Mouse (Mus musculus) ES-Bruce4 (cell line): Measurements from ENCODE around the gene Dph3. TPM values are rescaled to one million over a fixed set of nuclear protein-coding genes. Genes with fewer than 3 reads are reported as not detected.
A peak's percentile ranks its signal among the peaks of the same experiment; 100 is the strongest.
"Not testable (repeated sequence)": the region's sequence is repeated elsewhere in the genome, so short reads cannot be mapped to it uniquely, and the experiment has no call there.

Experiments
- H3K27ac ChIP-seq: 2 replicates; pipeline ENCODE4 v1.5.1; 2012; ENCODE audit warnings: low read length, inconsistent platforms; ENCODE audit not compliant: insufficient read depth
- H3K27me3 ChIP-seq: 2 replicates; pipeline ENCODE4 v1.6.1; 2012; ENCODE audit warnings: mild to moderate bottlenecking, low read length, inconsistent platforms; ENCODE audit not compliant: control insufficient read depth, poor library complexity, insufficient read depth, severe bottlenecking
- H3K36me3 ChIP-seq: 2 replicates; pipeline ENCODE4 v1.6.1; 2012; ENCODE audit warnings: inconsistent platforms, mild to moderate bottlenecking, low read length, moderate library complexity; ENCODE audit not compliant: control insufficient read depth, poor library complexity, insufficient read depth, severe bottlenecking
- H3K4me1 ChIP-seq: one replicate; pipeline ENCODE4 v1.8.1; 2011; ENCODE audit warnings: low read length; ENCODE audit not compliant: control insufficient read depth, insufficient read depth
- H3K4me3 ChIP-seq: 2 replicates; pipeline ENCODE4 v1.5.1; 2011; ENCODE audit warnings: low read depth, mild to moderate bottlenecking, low read length
- H3K9ac ChIP-seq: 2 replicates; pipeline ENCODE4 v1.6.1; 2012; ENCODE audit warnings: low read depth, mild to moderate bottlenecking, inconsistent platforms; ENCODE audit not compliant: poor library complexity, severe bottlenecking
- H3K9me3 ChIP-seq: replicated peaks from 2 replicates; pipeline ENCODE4 v1.6.1; 2012; ENCODE audit warnings: mild to moderate bottlenecking, low read length, inconsistent platforms; ENCODE audit not compliant: control insufficient read depth, poor library complexity, insufficient read depth, severe bottlenecking
- CTCF ChIP-seq: IDR thresholded peaks from one replicate; pipeline ENCODE4 v1.8.1; 2011; ENCODE audit warnings: low read depth, low read length
- EP300 ChIP-seq: IDR thresholded peaks from 2 replicates; pipeline ENCODE4 v1.6.1; 2011; ENCODE audit warnings: low read depth, low read length; ENCODE audit not compliant: insufficient read depth
- POLR2A ChIP-seq: IDR thresholded peaks from one replicate; pipeline ENCODE4 v1.8.1; 2011; ENCODE audit warnings: low read length; ENCODE audit not compliant: insufficient read depth
- polyA plus RNA-seq: library from polyadenylated mRNA; stranded (reverse); fragments of >200 nt; gene quantifications from 2 replicates; pipeline ENCODE4 v1.2.4, GENCODE M21; 2011; ENCODE audit warnings: low read depth; ENCODE audit not compliant: missing spikeins, insufficient read depth, insufficient read length

The Dph3 gene
- polyA plus RNA-seq: 55.0 and 58.7 TPM in 2 replicates

GRCm38 (mm10) chr14:32085486-32086201, at the start of gene Dph3:
Gene Dph3 (minus strand): TSS chr14:32085729.
- TF ChIP-seq CTCF (peak; percentile 27), EP300 (no peak)
- H3K36me3 ChIP-seq: peaks cover 20% of the 10 kb centered on the region
- peak within 1 kb of the TSS; percentile 94 for H3K4me3 ChIP-seq
- no peaks in the 10 kb centered on the region for H3K27me3 ChIP-seq
- H3K9ac ChIP-seq: peak within 1 kb of the TSS; percentile 79
- H3K9me3 ChIP-seq: no peaks in the 10 kb centered on the region
- peak within 1 kb of the TSS; percentile 89 for H3K27ac ChIP-seq
- H3K4me1 ChIP-seq: no peaks in the 10 kb centered on the region

GRCm38 (mm10) chr14:32134293-32134692, 48.8 kb upstream of the Dph3 start:
- no peaks in the 10 kb centered on the region for H3K36me3 ChIP-seq

GRCm38 (mm10) chr14:32131836-32132235, 46.3 kb upstream of the Dph3 start:
- Histone ChIP-seq H3K4me1 (peaks cover 3% of the 10 kb centered on the region), H3K9me3 (no peaks in the 10 kb centered on the region), H3K36me3 (no peaks in the 10 kb centered on the region), H3K27me3 (no peaks in the 10 kb centered on the region), H3K4me3 (no peak overlapping the region), H3K9ac (no peak overlapping the region), H3K27ac (no peak overlapping the region)
- TF ChIP-seq CTCF: no peak

More at GRCm38 (mm10) chr14:32134293-32134692, 48.8 kb upstream of the Dph3 start:
- no peak for TF ChIP-seq EP300
- no peak for TF ChIP-seq POLR2A
- no peak for TF ChIP-seq CTCF
- Histone ChIP-seq H3K4me1 (peaks cover 3% of the 10 kb centered on the region), H3K27me3 (no peaks in the 10 kb centered on the region), H3K9me3 (no peaks in the 10 kb centered on the region), H3K27ac (peak overlapping the region; percentile 46; the same call in 1 of the 2 replicates), H3K9ac (no peak overlapping the region), H3K4me3 (no peak overlapping the region)

- no peak overlapping the region for H3K4me3 ChIP-seq
- TF ChIP-seq EP300 (no peak), CTCF (no peak), POLR2A (no peak)
- H3K36me3 ChIP-seq: no peaks in the 10 kb centered on the region
- H3K4me1 ChIP-seq: no peaks in the 10 kb centered on the region
- no peaks in the 10 kb centered on the region for H3K27me3 ChIP-seq
- no peak overlapping the region for H3K27ac ChIP-seq
- H3K9ac ChIP-seq: no peak overlapping the region
- no peaks in the 10 kb centered on the region for H3K9me3 ChIP-seq
Observed at GRCm38 (mm10) chr14:32128409-32128808, 42.9 kb upstream of the Dph3 start.

- not testable (repeated sequence) for H3K9ac ChIP-seq, H3K36me3 ChIP-seq, H3K27me3 ChIP-seq, H3K9me3 ChIP-seq, H3K4me1 ChIP-seq, H3K4me3 ChIP-seq
- 0 out of 2 replicates have a peak, but pooled peaks have one; percentile 10 for TF ChIP-seq EP300
- H3K27ac ChIP-seq: peak overlapping the region; percentile 97
Observed at GRCm38 (mm10) chr14:32125256-32125655, 39.7 kb upstream of the Dph3 start.

GRCm38 (mm10) chr14:32124261-32124660, 38.7 kb upstream of the Dph3 start:
- peak overlapping the region; percentile 97 for H3K27ac ChIP-seq
- no peak overlapping the region for H3K4me3 ChIP-seq
- H3K36me3 ChIP-seq: no peaks in the 10 kb centered on the region
- no peaks in the 10 kb centered on the region for H3K9me3 ChIP-seq
- no peaks in the 10 kb centered on the region for H3K27me3 ChIP-seq
- no peak overlapping the region for H3K9ac ChIP-seq
- H3K4me1 ChIP-seq: peaks cover 2% of the 10 kb centered on the region
- TF ChIP-seq CTCF: no peak
- TF ChIP-seq POLR2A: no peak
- TF ChIP-seq EP300: peak; percentile 96
